Mouse (Mus musculus) heart, postnatal 14 days (tissue): ENCODE measurements around the gene Atp6v1e1. TPM values are rescaled to one million over a fixed set of nuclear protein-coding genes. Genes with fewer than 3 reads are reported as not detected.

Experiments
- DNase-seq, 2 experiments: peaks; one replicate each; pipeline ENCODE4 v3.0.0; 2021 to 2022
- intact Hi-C: fragments of 180-260 bp; cut with DNase I; formaldehyde crosslinking; loops from one replicate; pipeline ENCODE4 v1.15.1; 2025
- microRNA-seq, 2 experiments: library from miRNA; unstranded; fragments of <30 nt; microRNA quantifications; one replicate each; pipeline ENCODE4 v1.2.0; 2021 to 2022
- total RNA-seq, 2 experiments: library from RNA; stranded (reverse); gene quantifications; 2 replicates each; pipeline ENCODE4 v1.2.3; 2021

Atp6v1e1 gene
- total RNA-seq, 2 experiments from 2014 or later: 148 to 151 TPM

DNA sequence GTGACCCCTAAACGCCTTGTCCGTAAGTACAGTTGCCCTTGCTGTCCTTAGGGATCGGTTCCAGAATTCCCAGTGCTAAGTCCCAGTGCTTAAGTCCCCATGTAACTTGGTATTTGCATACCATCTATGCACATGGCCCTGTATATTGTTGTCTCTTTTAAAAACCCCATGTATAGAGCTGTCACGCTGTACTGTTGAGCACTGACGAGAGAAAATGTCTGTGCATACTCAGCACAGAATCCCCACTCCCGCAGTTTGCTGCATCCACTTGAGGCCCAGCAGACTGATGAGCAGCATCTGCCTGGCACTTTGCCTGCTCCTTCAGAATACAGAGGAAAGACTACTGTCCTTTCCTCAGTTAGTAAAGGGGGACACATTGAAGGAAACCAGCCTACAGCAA, 48.8 kb downstream of the Atp6v1e1 start:
- no peak for DNase-seq
- intact Hi-C loops: no loop called here

DNA sequence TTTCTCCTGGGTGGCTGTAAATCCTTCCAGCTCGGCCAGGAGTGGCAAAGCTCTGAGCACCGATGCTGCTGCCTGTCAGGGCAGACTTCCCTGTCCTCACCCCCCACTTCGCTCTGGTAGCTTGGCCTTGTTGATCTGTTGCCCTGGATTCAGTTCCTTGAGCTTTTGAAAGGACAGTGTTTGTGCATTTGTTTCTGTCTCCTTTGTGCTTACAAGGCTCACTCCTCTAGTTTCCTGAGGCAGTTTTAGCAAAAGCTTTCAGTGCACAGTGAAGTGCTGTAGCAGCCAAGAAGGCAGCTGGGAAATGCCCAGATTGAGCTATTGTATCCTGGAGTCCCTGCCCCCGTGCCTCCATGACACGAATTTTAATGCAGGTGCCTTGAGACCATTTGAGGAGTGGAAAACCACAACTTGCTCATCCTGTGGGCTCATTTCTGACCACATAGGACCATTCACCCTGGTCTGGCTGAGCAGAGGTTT, 49.4 kb downstream of the Atp6v1e1 start, which contains the start of gene Slc25a18:
Gene Slc25a18, plus strand, starts transcription at position 430 of the 480 bp plus-strand sequence.
- no peak for DNase-seq
- intact Hi-C loops: no loop called here

DNA sequence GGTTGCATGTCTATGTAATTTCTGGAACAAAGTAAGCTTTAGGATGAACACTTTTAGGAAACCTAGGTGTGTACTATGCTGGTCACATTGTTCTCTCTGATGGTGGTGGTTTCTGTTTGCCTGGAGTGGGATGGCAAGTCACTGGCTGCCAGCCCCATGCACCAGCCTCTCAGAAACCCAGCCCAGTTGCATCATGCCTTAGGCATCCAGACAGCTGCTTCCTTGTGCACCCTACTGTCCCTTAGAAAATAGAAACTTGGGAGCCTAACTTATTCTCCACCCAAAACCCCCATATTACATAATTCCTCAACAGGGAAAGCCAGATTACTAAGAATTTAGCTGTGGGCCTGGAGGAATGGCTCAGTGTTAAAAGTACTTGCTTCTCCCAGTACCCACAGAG, 50.6 kb downstream of the Atp6v1e1 start:
- DNase-seq: no peak

DNA sequence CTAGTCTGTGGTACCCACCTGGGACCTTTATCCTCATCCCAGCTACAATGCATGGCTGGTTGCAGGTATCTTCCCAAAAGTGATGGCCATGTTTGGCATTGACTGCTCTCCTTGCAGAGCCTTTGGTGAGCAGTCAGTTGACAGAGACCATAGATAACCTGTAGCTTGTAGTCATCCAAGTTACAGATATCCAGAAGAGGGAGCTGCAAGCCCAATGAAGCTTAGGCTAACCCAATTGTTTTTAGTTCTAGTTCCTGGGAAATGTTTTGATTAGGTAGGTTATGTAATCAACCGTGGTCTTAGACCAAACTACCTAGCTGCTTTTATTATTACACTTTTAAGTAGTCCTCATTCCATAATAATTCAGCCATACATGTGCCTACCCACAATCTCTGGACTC, 51.2 kb downstream of the Atp6v1e1 start:
- intact Hi-C loops: no loop called here
- DNase-seq: no peak

More for the DNA sequence above, 50.6 kb downstream of the Atp6v1e1 start:
- intact Hi-C loops: no loop called here

DNA sequence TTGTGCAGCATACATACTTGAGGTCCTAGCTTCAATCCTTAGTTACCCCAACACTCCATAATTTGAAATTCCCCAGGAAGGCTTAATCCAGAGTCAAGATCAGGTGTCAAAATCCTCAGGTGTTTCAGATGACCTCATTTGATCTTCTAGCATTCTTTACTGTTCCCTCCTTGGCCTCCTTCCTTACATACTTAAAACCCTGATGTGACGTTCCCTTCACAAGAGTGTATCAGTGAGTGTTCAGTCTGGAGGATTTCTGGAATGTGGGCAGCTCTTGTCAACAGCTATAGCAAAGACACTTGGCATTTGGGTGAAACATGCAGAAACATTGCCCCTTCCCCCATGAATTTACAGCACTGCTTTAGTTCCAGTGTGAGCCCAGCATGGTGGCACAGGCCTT, 52.6 kb downstream of the Atp6v1e1 start:
- DNase-seq: no peak
- intact Hi-C loops: no loop called here

DNA sequence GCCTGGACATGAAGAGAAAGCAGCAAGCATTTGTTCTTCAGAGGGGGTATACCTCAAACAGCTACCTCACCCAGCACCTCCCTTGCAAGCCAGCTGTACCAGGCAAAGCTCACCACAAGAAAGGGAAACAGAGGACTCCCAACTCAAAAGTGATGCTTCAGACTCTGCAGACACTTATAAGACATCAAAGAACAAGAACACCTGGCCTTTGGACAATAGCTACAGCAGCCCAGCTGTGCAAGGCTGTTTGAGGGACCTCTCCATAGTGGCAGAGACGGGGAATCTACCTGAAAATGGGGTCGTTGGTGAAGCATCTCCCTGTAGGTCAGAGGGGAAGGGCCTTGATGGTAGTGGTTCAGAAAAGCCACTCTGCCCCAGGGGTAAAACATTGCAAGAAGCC, 61.4 kb downstream of the Atp6v1e1 start:
- intact Hi-C loops: no loop called here

DNA sequence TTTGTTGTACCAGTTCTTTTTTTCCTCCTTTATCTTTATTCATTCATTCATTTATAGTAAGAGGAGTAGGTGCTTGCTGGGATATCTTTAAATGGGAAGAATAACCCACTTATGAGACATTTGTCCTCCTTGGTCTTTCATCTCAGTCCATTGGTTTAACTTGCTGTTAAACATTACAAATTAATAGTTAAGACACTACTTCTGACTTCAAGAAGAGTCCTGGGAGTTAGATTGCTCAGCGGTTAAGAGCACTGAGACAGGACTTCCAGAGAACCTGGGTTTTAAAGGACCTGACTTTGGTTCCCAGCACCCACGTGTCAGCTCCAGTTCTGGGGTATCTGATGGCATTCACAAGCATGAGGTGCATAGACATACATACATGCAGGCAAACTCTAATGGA, 76.2 kb downstream of the Atp6v1e1 start:
- intact Hi-C loops: no loop called here
- DNase-seq: no peak

More for the DNA sequence above, 61.4 kb downstream of the Atp6v1e1 start:
- DNase-seq: no peak

Small RNA genes within 50 kb of the gene (microRNA-seq; reads per million reads assigned to microRNA genes)
- gene Gm25193: 0 reads per million in 2 experiments

Other genes starting within 250 kb of the Atp6v1e1 start
- gene Cecr2, start 156.4 kb downstream of the Atp6v1e1 start, total RNA-seq: 10 to 100 TPM; 13.4 to 17.1 TPM
- under 1 TPM; 0.15 to 0.38 TPM for gene Slc25a18, start 49.2 kb downstream of the Atp6v1e1 start, total RNA-seq
- 10 to 100 TPM; 73.9 to 77.4 TPM for gene Bcl2l13, start 13.4 kb upstream of the Atp6v1e1 start, total RNA-seq
- 1 to 10 TPM; 1.6 to 2.1 TPM for gene Bid, start 94.1 kb upstream of the Atp6v1e1 start, total RNA-seq